Mouse (Mus musculus) megakaryocyte-erythroid progenitor cell, adult 5-6 weeks (primary cell): ENCODE data around the gene Nav3. TPM values are rescaled to one million over a fixed set of nuclear protein-coding genes. Genes with fewer than 3 reads are reported as not detected.
A peak's percentile ranks its signal among the peaks of the same experiment; 100 is the strongest.

Experiments used
- ATAC-seq: replicated peaks from 2 replicates; pipeline ENCODE4 v1.8.0; 2016; ENCODE audit warnings: mild to moderate bottlenecking, inconsistent platforms; ENCODE audit not compliant: severe bottlenecking, poor library complexity, low FRiP score, low TSS enrichment
- total RNA-seq, 2 experiments: library from RNA; stranded (forward) in 1 of 2; stranded (reverse) in 1 of 2; fragments of 200-1000, 215-1000 nt in 1 of 2; fragments of >200 nt in 1 of 2; fragmentation: Nextera tagmentation in 1 of 2; gene quantifications; 2 replicates each; pipeline ENCODE4 v1.2.3; 2014 to 2017

The Nav3 gene
- total RNA-seq, 2 experiments from 2014 or later: not detected

DNA sequence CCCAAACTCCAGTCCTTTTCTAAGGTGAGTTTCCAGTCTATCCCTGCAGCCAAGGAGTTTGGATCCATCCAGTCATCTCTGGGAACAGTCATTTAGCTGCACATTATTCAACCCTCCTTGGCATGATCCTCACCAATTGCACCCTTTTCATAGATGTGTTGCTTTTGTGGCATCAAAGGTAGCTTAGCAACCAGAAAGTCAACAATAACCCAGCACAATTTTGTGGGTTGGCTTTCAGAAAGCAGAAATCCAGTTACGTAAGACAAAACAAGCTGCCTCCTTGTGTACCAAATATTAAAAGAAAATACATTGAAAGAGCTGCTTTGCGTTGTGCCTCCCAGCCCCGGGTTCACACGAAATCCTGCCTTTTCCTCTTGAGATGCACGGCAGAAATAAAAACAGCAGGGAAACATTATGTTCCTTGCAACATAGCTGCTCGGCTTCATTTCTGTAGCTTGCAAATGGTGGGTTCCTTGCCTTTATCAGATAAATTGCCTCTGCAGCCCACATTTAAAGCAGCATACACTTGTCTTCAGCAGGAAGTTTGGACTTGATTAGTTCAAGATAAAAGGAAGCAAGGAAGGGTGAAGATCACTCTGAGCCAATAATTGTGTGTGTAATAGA is 222.6 kb downstream of the Nav3 start:
- no peak for ATAC-seq

- ATAC-seq: no peak
Measured at GRCm38 (mm10) chr10:110206411-110206810, 249.6 kb downstream of the Nav3 start.

DNA sequence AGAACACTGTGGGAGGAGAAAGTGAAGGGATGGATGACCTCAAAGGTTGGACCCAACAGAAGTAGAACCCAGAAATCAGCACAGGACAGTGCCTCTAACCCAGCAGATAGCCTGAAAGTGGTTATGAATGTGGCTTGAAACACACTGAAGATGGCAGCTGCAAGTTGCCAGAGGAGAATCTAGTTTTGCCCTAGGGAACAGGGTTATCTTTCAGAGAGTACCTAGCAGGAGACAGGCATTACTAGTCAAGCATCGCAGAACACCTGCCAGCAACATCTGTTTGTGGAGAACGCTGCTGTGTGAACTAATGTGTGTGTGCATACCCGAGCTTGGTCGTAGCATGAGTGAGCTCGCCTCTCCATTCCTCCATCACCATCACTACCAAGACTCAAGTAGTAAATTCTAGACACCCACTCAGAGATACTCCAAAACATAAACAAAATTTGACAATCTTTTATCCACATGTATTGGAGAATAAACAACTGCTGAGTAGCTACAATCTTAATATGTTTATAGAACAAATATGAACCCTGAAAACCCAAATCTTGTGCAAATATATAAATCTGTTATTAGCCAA is 251.8 kb downstream of the Nav3 start:
- ATAC-seq: no peak

GRCm38 (mm10) chr10:110192881-110193280 is 263.1 kb downstream of the Nav3 start:
- ATAC-seq: no peak

DNA sequence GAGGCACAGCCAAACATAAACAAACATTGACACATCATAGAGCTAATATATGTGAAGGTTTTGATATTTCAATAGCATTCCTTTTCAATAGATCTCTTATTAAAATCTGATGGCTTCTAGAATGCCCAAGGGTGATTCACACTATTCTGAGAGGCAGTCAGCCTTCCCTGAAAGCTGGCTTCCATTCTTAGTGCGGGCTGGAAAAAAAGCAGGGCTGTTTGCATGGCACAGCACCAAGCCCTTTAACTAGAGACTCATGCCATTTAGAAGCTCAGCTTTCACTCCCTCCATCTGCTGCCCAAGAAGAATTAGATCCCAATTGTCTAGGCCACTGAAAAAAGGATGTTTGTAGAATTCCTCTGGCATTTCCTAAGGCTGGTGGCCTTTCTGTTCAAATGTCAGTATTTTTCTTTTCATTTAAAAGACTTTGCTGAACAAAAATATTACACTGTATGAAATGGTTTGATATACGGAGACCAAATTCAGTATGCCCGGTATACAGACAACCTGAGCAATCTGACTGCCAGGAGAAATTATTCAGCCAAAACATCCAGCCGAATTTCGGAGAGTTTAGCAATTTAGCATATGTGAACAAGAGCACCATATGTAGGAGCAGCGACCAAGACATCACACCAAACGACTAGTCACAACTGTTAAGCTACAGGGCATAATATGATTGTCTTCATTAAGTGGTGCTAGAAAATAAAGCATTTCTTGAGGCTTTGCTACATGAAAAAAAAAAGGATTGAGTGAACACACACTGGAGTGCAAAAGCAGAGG is 263.8 kb downstream of the Nav3 start:
- no peak for ATAC-seq

DNA sequence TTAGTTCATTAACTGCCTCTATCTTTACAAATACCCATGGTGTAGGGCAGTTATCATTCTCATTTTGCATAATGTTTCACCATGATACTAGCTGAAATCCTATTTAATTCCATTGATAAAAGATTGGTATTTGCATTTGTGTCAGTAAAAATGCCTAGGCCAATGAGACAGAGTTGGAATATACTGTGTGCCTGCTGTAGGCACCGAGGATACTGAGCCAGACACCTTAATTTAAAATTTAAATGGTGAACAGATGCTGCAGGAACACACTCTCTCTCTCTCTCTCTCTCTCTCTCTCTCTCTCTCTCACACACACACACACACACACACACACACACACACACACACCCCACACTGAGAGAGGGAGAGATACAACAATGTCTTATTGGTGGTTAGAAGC is 269.8 kb downstream of the Nav3 start:
- no peak for ATAC-seq

DNA sequence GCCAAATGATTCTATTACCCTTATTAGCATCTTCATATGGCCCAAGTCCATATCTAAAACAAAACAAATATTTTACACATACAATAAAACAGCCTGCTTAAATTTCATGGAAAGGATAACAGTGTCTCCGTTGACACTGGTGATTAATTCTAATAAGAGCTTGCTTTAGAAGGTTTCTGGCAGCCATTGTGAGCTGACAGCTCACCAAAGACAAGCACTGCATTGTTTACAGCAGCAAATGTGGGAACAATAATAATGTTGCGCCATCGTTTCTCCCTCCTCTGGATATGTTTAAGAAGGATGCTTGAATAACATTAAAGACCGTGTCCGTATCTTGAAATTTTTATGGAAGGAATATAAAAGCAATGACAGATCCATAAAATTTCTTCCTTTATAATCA is 280.1 kb downstream of the Nav3 start:
- ATAC-seq: no peak

GRCm38 (mm10) chr10:110169416-110169815 is 286.6 kb downstream of the Nav3 start:
- ATAC-seq: no peak

DNA sequence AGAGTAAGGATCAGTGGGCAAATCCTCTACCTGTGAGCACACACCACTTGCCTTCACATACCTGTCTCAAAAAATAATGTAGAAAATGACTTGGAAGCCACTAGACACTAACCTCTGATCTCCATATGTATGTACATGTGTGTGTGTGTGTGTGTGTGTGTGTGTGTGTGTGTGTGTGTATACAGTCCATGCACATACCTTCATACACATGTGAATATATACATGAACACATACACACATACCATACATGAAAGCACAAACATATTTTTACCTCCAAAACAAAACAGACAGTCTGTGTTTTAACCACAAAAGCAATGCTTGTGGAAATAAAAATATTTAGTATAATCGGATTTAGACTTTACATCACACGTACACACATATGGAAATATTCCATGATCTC is 287.1 kb downstream of the Nav3 start:
- ATAC-seq: no peak

GRCm38 (mm10) chr10:110162596-110162995 is 293.4 kb downstream of the Nav3 start:
- ATAC-seq: 0 out of 2 replicates have a peak, but pooled peaks have one; percentile 34

- ATAC-seq: 0 out of 2 replicates have a peak, but pooled peaks have one; percentile 37
Measured at GRCm38 (mm10) chr10:110160894-110161293, 295.1 kb downstream of the Nav3 start.

GRCm38 (mm10) chr10:110159548-110159947 is 296.5 kb downstream of the Nav3 start:
- ATAC-seq: no peak

- ATAC-seq: no peak
Measured at GRCm38 (mm10) chr10:110158122-110158521, 297.9 kb downstream of the Nav3 start.

DNA sequence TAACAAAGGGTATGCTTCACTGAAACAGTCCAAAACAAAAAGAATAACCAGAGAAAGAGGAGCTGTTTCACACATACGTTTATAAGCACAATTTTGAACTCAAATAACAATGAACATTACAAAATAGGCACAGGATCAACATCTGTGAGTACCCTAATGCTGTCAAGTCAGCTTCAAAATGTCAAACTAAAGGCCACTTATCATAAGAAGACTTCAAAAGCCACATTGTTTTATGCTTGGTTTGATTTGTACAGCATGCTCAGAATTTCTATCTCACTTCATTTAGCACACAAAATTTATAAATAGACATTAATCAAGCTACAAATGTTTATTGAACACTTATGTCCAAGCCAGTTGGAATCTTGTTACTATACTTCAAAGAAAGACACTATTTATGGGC is 299.6 kb downstream of the Nav3 start:
- no peak for ATAC-seq

DNA sequence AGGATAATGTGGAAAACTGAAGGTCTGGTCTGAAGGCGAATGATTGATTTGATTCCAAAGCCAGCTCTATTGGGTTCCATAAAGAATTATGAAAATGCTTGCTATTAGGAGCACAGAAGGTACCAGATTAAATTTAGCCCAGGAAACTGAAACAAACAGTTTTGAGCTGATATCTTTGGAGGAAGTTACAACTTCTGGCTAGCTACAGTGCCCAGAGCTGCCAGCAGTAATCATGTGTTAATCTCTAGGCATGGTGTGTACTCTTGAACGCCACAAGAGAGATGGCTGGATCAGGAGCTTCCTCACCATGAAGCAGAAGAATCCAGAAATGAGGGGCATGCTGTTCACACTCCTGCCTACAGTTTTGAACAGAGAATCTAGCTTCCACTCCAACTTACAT is 300.5 kb downstream of the Nav3 start:
- ATAC-seq: peak; percentile 30; the same call in 1 of the 2 replicates

DNA sequence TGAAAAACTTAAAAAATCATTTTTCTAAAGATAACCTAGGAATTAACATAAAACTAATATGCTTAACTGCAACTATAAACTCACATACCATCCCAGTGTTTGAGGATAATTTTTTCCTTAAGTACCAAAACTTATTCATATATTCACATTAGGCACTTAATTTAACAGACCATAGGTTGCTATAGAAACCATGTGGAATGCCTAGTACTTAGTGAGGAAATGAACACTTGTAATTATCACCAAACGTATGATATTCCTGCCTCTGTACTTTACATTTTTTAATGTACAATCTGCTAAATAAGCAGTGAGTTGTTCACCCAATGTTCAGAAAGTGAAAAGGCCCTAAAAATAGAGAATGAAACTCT is 301.1 kb downstream of the Nav3 start:
- no peak for ATAC-seq

- no peak for ATAC-seq
Measured at GRCm38 (mm10) chr10:110154001-110154872, 301.8 kb downstream of the Nav3 start.

DNA sequence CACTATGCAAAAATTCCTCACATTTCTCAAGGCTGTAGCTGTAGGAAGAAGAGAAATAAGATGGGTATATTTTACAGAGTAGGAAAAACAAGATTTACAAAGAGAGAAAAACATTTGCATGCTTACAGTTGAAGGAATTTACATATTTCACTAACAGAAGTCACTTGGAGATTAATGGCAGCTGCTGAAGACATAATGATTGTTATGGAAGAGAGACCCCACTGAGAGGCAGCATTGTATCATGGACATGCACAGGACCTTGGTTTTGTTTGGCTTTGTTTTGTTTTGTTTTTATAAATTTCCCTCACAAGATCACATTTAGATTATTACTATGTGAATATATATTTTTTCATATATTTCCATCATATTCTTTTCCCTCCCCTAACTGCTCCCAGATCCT is 335.4 kb downstream of the Nav3 start:
- ATAC-seq: no peak

GRCm38 (mm10) chr10:110117341-110117740 is 338.7 kb downstream of the Nav3 start:
- ATAC-seq: no peak
